Mouse (Mus musculus) CH12.LX (cell line): ENCODE data around the gene Fuz. TPM values are rescaled to one million over a fixed set of nuclear protein-coding genes. Genes with fewer than 3 reads are reported as not detected.

Experiments used
- DNase-seq: peaks from one replicate; pipeline ENCODE4 v3.0.0-alpha.2; 2013; ENCODE audit errors: extremely low read depth
- H3K27ac ChIP-seq: 2 replicates; pipeline ENCODE4 v1.5.1; 2012; ENCODE audit warnings: low read depth, mild to moderate bottlenecking, control low read depth, moderate library complexity; ENCODE audit not compliant: insufficient read depth
- H3K27me3 ChIP-seq: replicated peaks from 2 replicates; pipeline ENCODE3; 2012; ENCODE audit warnings: inconsistent platforms
- H3K36me3 ChIP-seq, 2 experiments: replicated peaks in 1 of 2; 2 replicates each; pipeline versions ENCODE3 to v1.6.1; 2012; ENCODE audit warnings: inconsistent platforms in 1 of 2, low read length in 1 of 2, mild to moderate bottlenecking in 1 of 2, mixed read lengths in 1 of 2, moderate library complexity in 1 of 2; ENCODE audit not compliant: control insufficient read depth in 1 of 2, insufficient read depth in 1 of 2
- H3K4me1 ChIP-seq, 2 experiments: 2 replicates each; pipeline ENCODE4 v1.6.1; 2012; ENCODE audit warnings: inconsistent platforms in 1 of 2, moderate library complexity in 1 of 2; ENCODE audit not compliant: insufficient read depth in 2 of 2, control insufficient read depth in 1 of 2
- H3K4me2 ChIP-seq: 2 replicates; pipeline ENCODE4 v1.6.1; 2012; ENCODE audit warnings: low read depth, mild to moderate bottlenecking, control low read depth; ENCODE audit not compliant: poor library complexity, insufficient read depth, severe bottlenecking
- H3K4me3 ChIP-seq, 3 experiments: fragments of 150-350 bp in 1 of 3; sonication (generic) in 1 of 3; replicated peaks in 1 of 3; 2 replicates each; pipeline versions ENCODE3 to v1.5.1; 2011 to 2012; ENCODE audit warnings: low read depth in 2 of 3, low read length in 2 of 3, mild to moderate bottlenecking in 2 of 3, moderate library complexity in 2 of 3, control low read depth in 1 of 3, improper control_type of control experiment in 1 of 3, inconsistent platforms in 1 of 3, mixed read lengths in 1 of 3; ENCODE audit not compliant: poor library complexity in 1 of 3
- H3K79me2 ChIP-seq: replicated peaks from 2 replicates; pipeline ENCODE4 v1.6.1; 2012; ENCODE audit warnings: mild to moderate bottlenecking, moderate library complexity; ENCODE audit not compliant: control insufficient read depth, poor library complexity, insufficient read depth, severe bottlenecking; ENCODE audit errors: extremely low read depth
- H3K9ac ChIP-seq: 2 replicates; pipeline ENCODE4 v1.6.1; 2012; ENCODE audit warnings: low read depth, mild to moderate bottlenecking, control low read depth, moderate library complexity; ENCODE audit not compliant: insufficient read depth
- H3K9me3 ChIP-seq: replicated peaks from 2 replicates; pipeline ENCODE3; 2012; ENCODE audit warnings: low read length, inconsistent platforms, mixed read lengths
- CHD1 ChIP-seq: IDR thresholded peaks from 2 replicates; pipeline ENCODE4 v1.6.1; 2012; ENCODE audit warnings: low read depth, low read length, improper control_type of control experiment, inconsistent platforms
- E2F4 ChIP-seq: IDR thresholded peaks from 2 replicates; pipeline ENCODE4 v1.6.1; 2011; ENCODE audit warnings: low read depth, low read length, improper control_type of control experiment; ENCODE audit not compliant: insufficient replicate concordance
- ELF1 ChIP-seq: IDR thresholded peaks from 2 replicates; pipeline ENCODE4 v1.6.1; 2014; ENCODE audit warnings: low read depth, mild to moderate bottlenecking, inconsistent platforms, low read length, improper control_type of control experiment
- GABPA ChIP-seq: IDR thresholded peaks from 2 replicates; pipeline ENCODE4 v1.6.1; 2012; ENCODE audit warnings: low read depth, low read length, improper control_type of control experiment, inconsistent platforms; ENCODE audit not compliant: insufficient replicate concordance
- JUN ChIP-seq: IDR thresholded peaks from 2 replicates; pipeline ENCODE4 v1.6.1; 2011; ENCODE audit warnings: low read depth, mild to moderate bottlenecking, low read length, improper control_type of control experiment, moderate library complexity; ENCODE audit not compliant: insufficient read depth
- MAX ChIP-seq: IDR thresholded peaks from 2 replicates; pipeline ENCODE4 v1.6.1; 2011; ENCODE audit warnings: low read length, improper control_type of control experiment
- MYC ChIP-seq: IDR thresholded peaks from 2 replicates; pipeline ENCODE4 v1.6.1; 2011; ENCODE audit warnings: low read depth, mild to moderate bottlenecking, improper control_type of control experiment, low read length
- NRF1 ChIP-seq: IDR thresholded peaks from 2 replicates; pipeline ENCODE4 v1.6.1; 2014; ENCODE audit warnings: low read depth, mild to moderate bottlenecking, inconsistent platforms, low read length, improper control_type of control experiment, moderate library complexity
- PAX5 ChIP-seq: IDR thresholded peaks from 2 replicates; pipeline ENCODE4 v1.6.1; 2012; ENCODE audit warnings: low read length, inconsistent platforms, mixed read lengths
- POLR2A ChIP-seq: IDR thresholded peaks from 2 replicates; pipeline ENCODE4 v1.6.1; 2011; ENCODE audit warnings: low read depth, mild to moderate bottlenecking, improper control_type of control experiment, low read length
- POLR2AphosphoS2 ChIP-seq: IDR thresholded peaks from 2 replicates; pipeline ENCODE4 v1.6.1; 2011; ENCODE audit warnings: low read depth, low read length, improper control_type of control experiment
- RAD21 ChIP-seq: IDR thresholded peaks from 2 replicates; pipeline ENCODE4 v1.6.1; 2011; ENCODE audit warnings: low read depth, mild to moderate bottlenecking, low read length, improper control_type of control experiment, moderate library complexity
- RCOR1 ChIP-seq: conservative IDR thresholded peaks from 2 replicates; pipeline ENCODE4 v1.6.1; 2012; ENCODE audit warnings: low read depth, mild to moderate bottlenecking, inconsistent platforms, low read length, improper control_type of control experiment
- SIN3A ChIP-seq: IDR thresholded peaks from 2 replicates; pipeline ENCODE4 v1.6.1; 2012; ENCODE audit warnings: low read length, improper control_type of control experiment, inconsistent platforms
- TBP ChIP-seq: conservative IDR thresholded peaks from 2 replicates; pipeline ENCODE4 v1.6.1; 2011; ENCODE audit warnings: low read depth, low read length, improper control_type of control experiment
- TCF12 ChIP-seq: IDR thresholded peaks from 2 replicates; pipeline ENCODE4 v1.6.1; 2014; ENCODE audit warnings: low read depth, mild to moderate bottlenecking, inconsistent platforms, low read length, improper control_type of control experiment
- UBTF ChIP-seq: IDR thresholded peaks from 2 replicates; pipeline ENCODE4 v1.6.1; 2012; ENCODE audit warnings: low read depth, mild to moderate bottlenecking, inconsistent platforms, low read length, improper control_type of control experiment, moderate library complexity
- USF1 ChIP-seq: IDR thresholded peaks from 2 replicates; pipeline ENCODE4 v1.6.1; 2014; ENCODE audit warnings: low read depth, mild to moderate bottlenecking, inconsistent platforms, low read length, improper control_type of control experiment
- ZC3H11A ChIP-seq: IDR thresholded peaks from 2 replicates; pipeline ENCODE4 v1.6.1; 2012; ENCODE audit warnings: low read depth, mild to moderate bottlenecking, inconsistent platforms, low read length, improper control_type of control experiment
- dilution Hi-C: fragments of 300-500 bp; cut with MboI; formaldehyde crosslinking; loops from 2 replicates; pipeline ENCODE4 v1.14.3; 2020; ENCODE audit warnings: low sequenced_read_pairs; ENCODE audit not compliant: extremely low pct_unique_long_range_greater_than_20kb, extremely low pct_ligation_motif_present
- in situ Hi-C: fragments of 300-500 bp; cut with MboI; formaldehyde crosslinking; loops from 3 replicates; pipeline ENCODE4 v1.14.3; 2019; ENCODE audit warnings: low sequenced_read_pairs, low pct_ligation_motif_present, low pct_unique_long_range_greater_than_20kb, mixed read lengths
- polyA plus RNA-seq: library from polyadenylated mRNA; unstranded; fragments of >175 nt; gene quantifications from 2 replicates; pipeline ENCODE4 v1.2.1, GENCODE M21; 2012; ENCODE audit warnings: low read depth; ENCODE audit not compliant: insufficient read length
- total RNA-seq, 2 experiments: library from RNA; depleted of rRNA; stranded (reverse); fragments of 300-350 nt in 1 of 2; fragments of >200 nt in 1 of 2; gene quantifications; 2 replicates each; pipeline ENCODE4 v1.2.3; 2012 to 2014

The Fuz gene
- total and polyA plus RNA-seq, 3 experiments, result 16.7 to 17.1 (median 16.9) TPM

- TF ChIP-seq TCF12 (no peak), CHD1 (no peak), RCOR1 (no peak), USF1 (no peak), PAX5 (no peak), E2F4 (no peak), POLR2AphosphoS2 (no peak), UBTF (no peak), MYC (no peak), TBP (no peak), SIN3A (no peak)
- Histone ChIP-seq H3K4me3 (no peak overlapping the region), H3K9me3 (no peaks in the 10 kb centered on the region), H3K9ac (no peak overlapping the region), H3K27me3 (no peaks in the 10 kb centered on the region), H3K27ac (no peak overlapping the region), H3K36me3 (peaks cover 37 to 89% of the 10 kb centered on the region in 2 experiments), H3K79me2 (no peaks in the 10 kb centered on the region), H3K4me2 (no peak overlapping the region), H3K4me1 (peaks cover 0 to 3% of the 10 kb centered on the region in 2 experiments; a peak in 1 of 4 replicates)
- in situ Hi-C loops (no loop called here), dilution Hi-C loops (no loop called here)
- DNase-seq, result no peak
These were observed 19.4 kb downstream of the Fuz start for GRCm38 (mm10) chr7:44915314-44915713.

DNA sequence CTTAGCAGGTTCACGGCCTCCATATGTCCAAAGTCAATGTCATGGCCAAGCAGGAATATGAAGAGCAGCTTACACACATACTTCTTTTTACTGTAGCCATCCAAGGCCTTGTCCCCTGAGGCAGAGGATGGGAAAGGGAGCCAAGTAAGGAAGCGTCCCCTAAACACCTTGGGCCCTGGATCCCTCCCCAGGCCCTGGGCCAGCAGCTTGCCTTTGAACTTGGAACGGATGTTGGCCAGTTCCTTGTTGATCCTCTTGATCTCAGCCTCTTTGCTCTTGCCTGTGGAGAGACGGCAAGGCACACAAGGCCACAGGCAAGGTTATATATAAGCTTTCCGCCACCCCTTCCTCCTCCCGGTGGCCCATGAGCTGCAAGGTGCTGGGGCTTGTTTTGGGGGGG lies 20.3 kb downstream of the Fuz start:
- H3K79me2 ChIP-seq, result no peaks in the 10 kb centered on the region
- peaks cover 28 to 86% of the 10 kb centered on the region in 2 experiments for H3K36me3 ChIP-seq
- H3K4me1 ChIP-seq, result peaks cover 0 to 3% of the 10 kb centered on the region in 2 experiments; a peak in 1 of 4 replicates
- no peaks in the 10 kb centered on the region for H3K27me3 ChIP-seq
- H3K9me3 ChIP-seq, result no peaks in the 10 kb centered on the region
- H3K4me2 ChIP-seq, result no peak overlapping the region
- in situ Hi-C loops, result no loop called here
- TF ChIP-seq ELF1 (no peak), POLR2AphosphoS2 (no peak), NRF1 (no peak), RAD21 (no peak), USF1 (no peak), MYC (no peak), JUN (no peak), PAX5 (no peak), ZC3H11A (no peak), MAX (no peak), CHD1 (no peak), POLR2A (no peak), GABPA (no peak)
- TF ChIP-seq, all 38 proteins: peak for 0
- Histone ChIP-seq H3K4me3 (no peak overlapping the region), H3K27ac (no peak overlapping the region), H3K9ac (no peak overlapping the region)
- DNase-seq, result no peak
- dilution Hi-C loops, result no loop called here
